Mouse (Mus musculus) kidney, postnatal 10 days (tissue): Measurements from ENCODE around the gene Grip2.

Experiments used
- DNase-seq: peaks from one replicate; pipeline ENCODE4 v3.0.0; 2021; ENCODE audit warnings: mixed read lengths

Gene Grip2

DNA sequence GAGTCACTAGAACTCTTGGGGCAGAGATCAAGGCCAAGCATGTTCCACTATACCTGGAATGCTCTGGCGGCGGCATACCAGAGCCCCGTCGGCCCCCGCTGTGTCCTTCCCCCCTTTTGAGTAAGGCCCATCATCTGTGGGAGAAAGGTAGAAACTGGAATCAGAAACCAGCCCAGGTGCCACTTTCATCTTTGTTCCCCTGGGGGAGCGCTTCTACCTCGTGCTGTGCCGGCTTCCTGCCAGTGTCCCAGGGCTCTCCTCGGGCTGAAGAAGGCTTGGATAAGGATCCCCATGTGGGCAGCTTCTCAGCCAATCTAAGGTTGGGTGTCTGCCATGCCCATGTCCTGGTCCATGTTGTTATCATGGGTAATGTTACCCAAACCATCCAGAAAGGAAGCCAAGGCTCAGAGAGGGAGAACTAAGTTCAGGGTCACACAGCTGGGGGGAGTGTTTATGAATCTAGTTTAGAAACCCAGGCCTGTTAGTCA lies 38.7 kb downstream of the Grip2 start:
- no peak for DNase-seq

DNA sequence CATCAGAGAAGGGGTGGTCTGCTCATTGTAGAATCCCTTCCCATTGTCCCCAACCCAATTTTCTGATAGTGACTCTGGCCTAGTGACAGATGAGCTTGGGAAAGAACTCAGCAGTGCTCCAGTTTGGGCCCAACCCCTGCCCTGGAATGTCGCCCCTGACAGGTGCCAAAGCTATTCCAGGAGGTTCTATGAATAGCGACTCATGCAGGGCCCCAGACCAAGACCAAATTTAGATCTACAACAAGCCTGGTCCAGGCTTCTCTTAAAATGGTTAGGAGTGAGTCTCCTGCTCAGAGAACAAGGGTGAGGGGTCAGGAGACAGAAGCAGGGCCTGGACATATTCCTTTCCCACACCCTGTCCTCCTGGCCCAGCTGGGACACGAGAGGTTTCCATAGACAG lies 42.0 kb downstream of the Grip2 start:
- DNase-seq = no peak

DNA sequence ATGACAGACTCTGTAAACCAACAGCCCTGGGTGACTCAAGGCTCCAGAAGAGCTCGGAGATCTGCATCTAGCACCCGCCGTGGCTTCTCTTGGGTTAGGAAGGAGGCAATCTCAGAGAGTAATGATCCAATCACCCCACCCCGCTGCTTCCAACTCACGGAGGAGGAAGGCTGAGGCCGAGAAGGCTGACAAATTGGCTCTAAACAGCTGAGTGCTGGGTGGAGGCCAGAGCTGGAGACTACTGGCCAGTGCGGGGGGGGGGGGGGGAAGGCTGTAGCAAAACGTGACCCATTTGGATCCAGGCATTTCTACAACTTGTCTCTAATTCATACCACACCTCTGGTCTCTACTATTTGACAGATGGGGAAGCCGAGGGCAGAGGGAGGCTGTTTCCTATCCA lies 47.8 kb downstream of the Grip2 start:
- DNase-seq = no peak

DNA sequence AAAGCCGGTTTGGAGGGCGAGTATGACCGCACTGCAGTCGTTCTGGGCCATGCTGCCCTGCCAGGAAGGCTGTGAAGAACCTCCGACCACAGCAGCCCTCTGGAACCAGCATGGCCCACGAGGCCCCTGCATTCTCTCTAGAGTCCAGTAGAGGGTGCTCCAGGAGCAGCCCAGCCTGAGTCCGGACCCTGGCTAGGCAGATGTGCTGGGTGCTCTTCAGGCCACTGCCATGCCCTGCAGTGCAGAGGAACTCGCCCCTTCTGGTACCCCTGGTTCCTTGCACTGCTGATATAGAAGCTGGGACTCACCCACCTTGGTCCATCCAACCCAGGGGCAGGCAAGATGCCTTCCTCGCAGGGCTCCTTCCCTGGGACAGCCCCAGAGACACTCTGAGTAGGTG lies 50.5 kb downstream of the Grip2 start:
- peak; percentile 80 for DNase-seq

DNA sequence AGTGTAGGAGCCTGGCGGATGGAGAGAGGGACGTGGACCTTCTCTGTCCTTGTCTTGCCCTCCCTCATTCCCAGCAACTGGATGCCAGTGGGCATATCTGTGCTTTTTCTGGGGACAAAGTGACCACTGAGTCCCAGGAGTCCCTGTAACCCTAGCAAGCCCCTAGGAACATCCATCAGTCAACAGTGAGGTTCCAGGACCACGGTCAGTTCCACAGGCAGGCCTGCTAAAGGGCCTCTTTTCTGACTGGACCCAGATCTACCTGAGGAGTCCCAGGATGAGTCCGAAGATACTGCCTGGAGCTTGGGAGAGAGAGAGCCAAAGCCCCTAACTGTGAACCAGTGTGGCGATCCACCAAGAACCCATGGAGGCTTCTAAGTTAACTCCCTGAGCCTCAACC lies 53.1 kb downstream of the Grip2 start:
- no peak for DNase-seq

DNA sequence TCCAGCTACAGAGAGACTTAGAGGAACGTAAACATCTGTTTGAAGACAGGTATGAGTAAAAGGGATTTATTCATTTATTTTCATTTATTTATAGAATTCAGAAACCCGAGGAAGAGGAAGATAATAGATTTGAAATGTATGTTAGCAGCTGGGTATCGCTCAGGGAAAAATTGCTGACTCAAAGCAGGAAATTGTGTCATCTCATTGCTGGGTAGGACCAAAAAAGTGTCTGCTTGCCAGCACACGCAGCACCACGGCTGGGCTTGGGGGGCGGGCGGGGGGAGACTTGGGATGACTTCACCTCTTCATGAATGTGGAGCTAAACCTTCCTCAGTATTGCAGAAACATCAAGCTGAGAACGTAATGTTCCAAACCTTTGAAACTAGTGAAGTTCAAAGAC lies 59.5 kb downstream of the Grip2 start:
- DNase-seq = no peak

DNA sequence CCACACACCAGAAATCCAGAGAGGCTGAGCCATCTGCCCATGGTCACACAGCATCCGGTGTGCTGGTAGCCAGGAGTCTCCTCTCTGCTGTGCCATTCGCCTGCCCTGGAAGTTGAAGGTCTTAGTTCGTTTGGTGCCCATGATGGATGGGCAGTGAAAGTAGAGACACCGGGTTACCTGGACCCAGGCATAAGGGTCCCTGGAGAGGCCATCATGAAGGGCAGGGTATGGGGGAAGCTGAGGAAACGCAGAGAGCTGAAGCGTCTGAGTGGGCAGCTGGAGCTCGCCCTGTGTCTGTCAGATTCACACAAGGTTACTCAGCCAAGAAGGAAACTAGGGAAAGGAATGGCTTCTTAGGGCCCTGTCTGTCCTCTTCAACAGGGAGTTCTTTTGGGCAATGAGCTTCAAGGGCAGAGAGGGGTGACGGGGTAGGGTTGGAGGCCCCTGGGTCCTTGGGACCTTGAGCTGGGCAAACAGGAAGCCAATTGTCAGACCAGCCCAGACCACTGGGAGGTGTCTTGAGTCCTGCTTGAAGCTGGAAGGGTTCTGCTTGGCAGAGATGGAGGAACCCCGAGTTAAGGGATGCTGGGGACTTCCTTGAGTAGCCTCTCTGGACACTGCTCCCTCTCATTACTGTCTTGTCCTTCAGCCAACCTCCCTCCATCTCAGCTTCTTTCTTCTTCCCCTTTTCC lies 64.9 kb downstream of the Grip2 start:
- DNase-seq = no peak

DNA sequence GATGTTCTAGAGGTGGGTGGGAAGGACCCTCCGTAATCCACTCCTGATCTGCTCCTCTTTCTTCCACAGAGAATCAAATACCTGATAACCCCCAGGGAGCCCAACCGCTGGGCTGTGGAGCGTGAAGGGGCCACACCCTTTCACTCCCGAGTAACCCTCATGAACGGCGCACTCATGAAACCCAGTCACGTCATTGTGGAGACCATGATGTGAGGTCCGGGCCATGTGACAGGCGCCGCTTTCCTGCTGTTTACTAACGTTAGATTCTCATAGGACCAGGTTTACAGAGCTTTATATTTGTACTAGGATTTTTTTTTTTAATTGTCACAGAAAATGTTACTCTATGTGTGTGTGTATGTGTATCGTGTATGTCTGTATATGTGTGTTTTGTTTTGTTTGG lies 72.2 kb downstream of the Grip2 start:
- DNase-seq = no peak

DNA sequence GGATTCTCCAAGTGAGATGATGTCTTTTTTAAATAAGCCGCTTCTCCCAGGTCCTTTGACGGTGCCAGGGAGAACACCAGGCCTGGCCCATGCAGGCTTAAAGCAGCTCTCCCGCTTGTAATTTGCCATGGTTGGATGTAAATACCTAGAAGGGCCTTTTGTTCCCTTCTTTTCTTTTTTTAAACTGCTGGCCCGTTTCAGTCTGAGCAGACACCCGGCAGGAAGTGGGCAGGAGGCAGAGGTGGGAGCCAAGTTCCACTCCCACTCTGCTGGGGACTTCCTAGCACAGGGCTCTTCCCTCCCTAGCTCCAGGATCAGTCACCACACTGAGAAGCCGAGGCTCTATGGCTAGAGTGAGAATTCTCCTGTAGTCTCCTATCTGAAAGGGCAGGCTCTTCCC lies 73.0 kb downstream of the Grip2 start:
- DNase-seq = peak; percentile 47

DNA sequence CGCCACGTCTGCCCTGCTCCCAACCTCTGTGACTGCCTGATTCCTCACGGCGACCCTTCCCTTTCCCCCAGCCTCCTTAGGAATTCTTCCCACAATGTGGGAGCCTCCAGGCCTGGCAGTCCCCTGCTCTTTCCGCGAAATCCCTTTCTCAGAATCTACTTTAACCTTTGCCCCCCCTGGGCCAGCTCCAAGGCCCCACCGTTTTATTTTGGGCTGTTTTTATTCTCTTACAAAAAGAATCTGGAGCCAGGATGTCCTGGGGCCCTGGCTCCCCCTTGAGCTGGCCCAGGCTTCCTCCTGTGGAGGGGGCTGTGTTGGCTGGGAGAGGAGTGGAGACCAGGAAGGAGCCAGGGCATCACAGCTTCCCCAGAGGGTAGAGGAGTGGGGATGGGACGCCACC lies 74.2 kb downstream of the Grip2 start:
- DNase-seq = peak; percentile 75

DNA sequence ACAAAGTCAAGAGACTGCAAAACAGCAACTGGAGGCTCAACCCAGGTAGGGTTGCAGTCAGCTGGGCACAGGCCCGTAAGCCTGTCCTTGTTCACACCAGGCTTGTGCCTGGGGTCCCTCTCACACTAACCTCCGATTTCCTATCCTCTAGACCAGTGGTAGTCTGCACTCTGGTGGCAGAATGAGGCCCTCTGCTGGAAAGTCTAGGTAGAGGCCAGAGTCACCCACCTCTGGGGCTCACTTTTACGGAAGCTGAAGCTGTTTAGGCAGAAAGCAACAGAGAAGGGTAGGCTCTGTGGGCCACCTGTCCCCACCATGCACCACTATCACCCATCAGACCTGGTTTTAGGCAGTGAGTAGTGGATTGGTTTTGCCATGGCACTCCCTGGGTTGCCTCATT lies 76.1 kb downstream of the Grip2 start:
- peak; percentile 61 for DNase-seq

DNA sequence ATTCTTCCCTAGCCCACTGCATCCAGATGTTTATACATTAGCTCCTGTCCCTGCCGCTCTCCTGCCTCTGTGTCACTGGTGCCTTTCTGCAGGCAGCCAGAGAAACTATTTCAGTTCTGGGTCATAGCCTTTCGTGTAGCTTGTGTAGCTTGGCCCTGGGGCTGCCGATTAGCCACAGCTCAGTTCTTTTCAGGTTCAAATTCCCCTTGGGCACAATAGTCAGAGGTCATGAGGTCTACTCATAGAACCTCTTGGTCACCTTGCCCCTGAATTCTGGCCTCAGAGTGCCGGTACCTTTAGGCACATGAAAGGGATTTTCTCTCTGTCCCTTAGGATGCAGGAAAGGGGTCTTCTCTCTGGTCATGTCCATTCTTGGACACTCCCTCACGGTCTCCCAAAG lies 80.3 kb downstream of the Grip2 start:
- DNase-seq = no peak

DNA sequence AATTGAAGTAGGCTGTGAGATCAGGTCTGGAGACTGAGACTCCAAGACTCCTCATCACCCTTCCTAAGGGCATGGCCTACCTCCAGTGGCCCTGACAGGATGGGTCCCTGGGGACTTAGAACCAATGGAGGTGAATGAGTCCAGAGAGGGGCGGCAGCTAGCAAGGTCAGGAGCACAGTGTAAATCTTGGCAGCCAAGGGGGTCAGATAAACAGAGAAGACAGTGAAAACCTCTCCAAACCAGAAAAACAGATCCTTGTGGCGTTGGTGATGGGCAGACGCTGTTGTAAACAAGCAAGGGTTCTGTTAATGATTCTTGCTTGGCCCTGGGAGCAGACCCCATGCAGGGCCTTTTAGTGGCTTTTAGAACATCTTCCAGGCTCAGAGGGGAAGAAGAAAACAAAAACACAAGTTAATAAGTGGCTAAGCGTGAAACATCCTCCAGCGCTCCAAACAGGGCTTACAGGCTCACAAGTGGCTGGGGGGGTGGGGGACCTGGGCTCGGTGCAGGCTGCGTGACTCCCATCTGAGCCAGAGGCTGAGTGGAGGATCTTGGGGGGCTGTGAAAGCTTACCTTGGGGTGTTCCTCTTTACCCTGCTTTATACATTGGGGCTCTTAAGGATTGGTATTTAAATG lies 81.0 kb downstream of the Grip2 start:
- peak; percentile 47 for DNase-seq

DNA sequence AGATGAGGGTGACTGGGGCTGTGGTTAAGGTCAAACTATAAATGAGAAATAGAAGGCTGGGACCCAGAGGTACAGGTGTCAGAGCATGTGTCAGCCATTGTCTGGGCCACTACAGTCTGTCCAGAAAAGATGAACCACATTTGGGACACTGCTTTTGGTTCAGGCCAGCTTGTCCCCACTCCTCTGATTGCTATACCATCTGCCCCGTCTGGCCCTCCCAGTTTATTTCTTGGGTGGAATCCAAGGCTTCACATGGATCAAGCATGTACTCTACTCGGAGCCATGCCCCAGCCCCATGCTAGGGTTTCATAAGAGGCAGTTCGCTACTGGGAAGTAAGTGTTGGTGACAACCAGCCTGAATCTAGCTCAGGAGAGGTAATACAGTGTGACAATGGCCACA lies 81.8 kb downstream of the Grip2 start:
- no peak for DNase-seq

DNA sequence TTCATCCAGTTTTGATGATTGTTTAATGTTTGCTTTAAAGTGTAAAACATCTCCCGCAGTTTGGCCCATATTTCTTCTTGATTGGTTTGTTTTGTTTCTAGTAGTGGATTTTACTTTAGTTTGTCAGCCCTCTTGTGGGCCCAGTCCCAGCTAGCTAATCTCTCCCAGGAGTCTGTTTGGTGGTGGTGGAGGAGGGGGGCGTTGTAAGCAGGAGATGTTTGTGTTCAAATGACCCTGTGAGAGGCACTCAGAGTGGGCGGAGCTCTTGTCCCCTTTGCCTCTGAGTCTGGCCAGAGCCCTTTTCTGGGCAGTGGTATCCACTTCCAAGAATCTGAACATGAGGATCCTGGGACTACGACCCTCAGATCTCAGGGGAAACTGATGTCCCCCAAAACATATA lies 83.2 kb downstream of the Grip2 start:
- DNase-seq = peak; percentile 53

DNA sequence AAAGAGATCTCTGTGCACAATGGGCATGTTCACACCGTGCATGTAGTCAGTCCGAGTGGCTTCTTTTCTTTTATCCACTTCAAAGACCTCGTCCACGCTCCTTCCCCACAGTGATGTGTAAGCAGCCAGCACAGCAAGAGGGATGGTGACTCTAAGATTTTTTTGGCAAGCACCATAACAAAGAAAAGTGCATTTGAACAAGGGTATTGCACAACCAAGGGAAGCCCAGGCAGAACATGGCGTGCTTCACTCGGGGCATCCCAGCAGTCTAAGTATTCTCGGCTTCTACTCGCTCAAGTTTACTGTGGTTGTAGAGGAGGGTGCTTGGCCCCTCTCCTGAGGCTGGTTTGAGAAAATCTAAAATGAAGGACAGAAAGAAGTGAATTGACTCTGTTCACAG lies 84.1 kb downstream of the Grip2 start:
- DNase-seq = no peak

DNA sequence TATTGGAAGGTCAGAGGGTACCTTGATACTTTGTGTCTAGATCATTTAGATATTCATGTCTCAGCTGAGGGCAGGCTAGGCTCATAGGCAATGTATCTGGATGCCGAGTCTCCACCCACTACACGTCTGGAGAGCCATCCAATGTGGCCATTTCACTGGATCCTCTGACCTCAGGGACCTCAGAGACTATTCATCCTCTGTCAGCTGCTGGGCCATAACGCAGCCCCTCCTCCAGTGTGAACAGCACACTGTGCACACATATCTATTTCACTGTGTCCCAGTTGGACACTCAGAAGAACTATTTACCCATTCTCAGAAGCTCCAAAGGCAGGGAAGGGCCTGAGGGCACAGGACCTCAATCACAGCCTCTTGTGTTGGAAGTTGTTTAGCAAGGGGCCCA lies 84.6 kb downstream of the Grip2 start:
- DNase-seq = no peak

DNA sequence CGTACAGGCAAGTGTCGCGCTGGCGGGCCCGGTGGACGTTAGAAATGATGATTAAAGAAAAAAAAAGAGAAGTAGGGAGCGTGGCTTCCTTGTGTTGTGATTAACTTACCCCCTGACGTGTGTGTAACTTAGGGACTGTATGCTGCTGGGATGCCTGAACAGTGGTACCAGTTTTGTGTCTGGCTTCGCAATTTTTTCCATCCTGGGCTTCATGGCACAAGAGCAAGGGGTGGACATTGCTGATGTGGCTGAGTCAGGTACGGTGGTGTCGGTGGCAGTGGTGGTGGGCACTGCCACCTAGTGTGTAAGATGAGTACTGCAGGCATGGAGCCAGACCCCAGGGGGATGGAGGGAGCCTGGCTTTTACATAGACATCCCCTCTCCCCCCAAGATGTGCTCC lies 86.0 kb downstream of the Grip2 start:
- DNase-seq = peak; percentile 76

DNA sequence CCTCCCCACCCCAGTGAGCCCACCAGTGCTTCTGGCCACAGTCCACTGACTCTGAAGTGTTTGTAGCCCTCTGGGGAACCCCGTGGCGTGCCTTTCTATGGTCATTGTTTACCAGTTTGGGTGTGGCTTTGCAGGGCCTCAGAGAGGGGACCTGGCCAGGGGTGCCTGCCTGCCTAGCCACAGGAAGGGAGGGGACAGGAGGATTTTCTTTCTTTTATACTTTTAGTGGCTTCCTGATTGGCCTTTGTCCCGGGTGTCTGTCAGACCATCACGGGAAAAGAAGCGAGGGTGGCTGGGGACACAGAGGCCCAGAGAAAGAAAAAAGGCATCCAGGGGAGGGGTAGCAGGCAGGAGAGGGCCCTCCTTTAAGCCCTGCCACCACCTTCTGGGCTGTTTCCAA lies 89.0 kb downstream of the Grip2 start:
- DNase-seq = peak; percentile 43

DNA sequence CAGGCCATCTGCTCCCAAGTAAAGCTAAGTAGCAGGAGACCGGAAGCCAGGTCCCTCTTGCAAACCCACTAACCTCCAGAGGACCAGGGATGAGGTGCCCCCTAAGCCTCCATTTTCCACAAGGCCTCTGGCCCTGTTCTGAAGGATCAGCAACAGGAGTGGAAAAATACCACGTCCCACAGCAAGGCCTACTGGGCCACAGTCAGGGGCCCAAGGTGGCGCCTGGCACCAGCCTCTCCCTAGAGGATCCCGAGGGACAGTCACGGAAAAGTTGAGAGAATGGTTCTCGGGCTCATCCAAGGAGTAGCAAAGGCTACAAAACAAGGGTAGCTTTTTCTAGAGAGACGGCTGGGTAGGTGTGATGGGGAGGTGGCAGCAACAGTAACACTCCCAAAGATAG lies 89.6 kb downstream of the Grip2 start:
- no peak for DNase-seq

DNA sequence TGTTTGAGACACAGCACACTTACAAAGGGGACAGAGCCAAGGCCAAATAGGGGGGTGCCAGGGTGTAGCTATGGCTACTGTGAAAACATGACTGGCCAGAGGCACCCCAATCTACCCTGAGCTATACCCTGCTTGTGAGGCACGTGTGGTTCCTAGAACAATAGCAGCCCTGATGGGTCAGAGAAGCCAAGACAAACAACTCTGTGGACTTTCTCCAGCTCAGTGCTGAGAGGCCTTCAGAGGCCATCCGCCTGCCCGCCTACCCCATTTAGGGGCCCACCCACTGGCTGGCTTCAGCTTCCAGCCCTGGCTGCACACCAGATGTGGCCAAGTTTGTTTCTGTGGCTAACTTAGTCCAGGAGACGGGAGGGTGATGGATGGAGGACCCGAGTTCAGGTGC lies 90.6 kb downstream of the Grip2 start:
- peak; percentile 74 for DNase-seq

DNA sequence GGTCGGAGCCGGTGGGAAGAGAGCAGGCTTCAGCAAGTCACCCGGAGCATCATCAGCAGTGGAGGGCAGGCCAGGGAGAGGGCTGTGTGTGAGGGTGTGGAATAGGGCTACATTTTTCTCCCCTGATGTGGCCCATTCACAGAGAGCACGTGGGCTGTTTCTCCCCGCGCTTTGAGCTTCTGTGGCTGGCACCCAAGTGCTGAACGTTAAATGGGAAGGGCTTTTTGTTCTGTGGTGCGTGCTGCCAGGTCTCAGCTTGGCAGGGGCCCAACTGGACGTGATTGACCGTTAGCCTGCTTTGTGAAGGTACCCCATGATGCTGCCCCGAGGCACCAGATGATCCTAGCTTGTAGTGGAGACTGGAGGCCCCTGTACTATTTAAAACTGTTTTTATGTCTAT lies 94.9 kb downstream of the Grip2 start:
- no peak for DNase-seq

DNA sequence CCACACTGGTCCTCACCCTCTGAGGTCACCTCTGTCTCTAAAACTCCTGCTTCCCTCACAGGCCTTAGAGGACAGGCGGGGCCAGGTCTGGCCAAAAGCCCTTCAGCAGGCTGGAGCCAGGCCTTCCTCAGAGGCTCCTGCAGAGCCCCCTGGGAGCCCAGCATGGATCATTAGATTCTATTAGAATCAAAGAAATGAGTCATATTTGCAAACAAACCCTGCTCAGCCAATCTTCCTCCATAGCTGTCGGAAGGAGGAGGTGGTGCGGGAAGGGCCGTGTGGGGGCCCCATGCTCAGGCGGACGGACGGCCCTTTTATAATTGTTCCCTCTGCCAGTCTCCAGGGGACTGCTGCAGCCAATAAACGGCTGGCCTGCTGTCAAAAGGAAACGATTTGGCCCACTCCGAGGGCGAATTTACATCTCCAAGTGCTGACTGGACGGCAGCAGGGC lies 97.3 kb downstream of the Grip2 start:
- DNase-seq = peak; percentile 84

DNA sequence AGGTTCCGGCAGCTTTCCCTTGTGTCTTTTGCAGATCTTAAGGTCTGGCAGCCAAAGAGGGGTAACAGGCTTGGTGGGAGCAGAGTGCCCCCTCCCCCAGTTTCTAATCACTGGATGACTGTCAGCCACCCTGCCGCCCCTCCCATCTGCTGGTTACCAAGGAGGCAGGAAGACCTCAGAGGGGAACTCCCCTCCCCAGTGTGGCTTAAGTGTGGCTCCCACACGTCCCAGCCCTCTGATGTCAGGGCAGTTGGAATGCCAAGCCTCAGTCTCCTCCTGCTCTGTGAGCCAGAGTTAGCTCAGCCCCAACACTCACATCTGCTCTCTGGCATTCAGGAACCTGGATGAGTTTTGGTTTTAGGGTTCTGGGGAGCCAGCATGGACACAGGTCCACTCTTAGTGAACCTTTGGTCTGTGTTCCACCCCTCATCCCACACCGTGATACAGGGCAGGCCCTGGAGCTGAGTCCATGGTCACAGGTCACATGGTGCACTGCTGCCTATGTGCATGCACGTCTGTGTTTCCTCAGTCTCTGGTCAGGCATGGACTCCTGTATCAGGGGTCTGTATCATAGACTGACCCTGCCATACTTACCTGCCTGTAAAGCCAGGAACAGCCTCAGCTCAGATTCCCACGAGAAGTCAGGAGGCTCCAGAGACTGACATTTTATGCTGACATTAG lies 98.0 kb downstream of the Grip2 start:
- no peak for DNase-seq
